Mouse (Mus musculus) testis, postnatal 10 days (tissue): ENCODE data around the gene Lamb2.
A peak's percentile ranks its signal among the peaks of the same experiment; 100 is the strongest.

Source experiments
- DNase-seq: peaks from one replicate; pipeline ENCODE4 v3.0.0; 2021; ENCODE audit warnings: low spot score

Gene Lamb2

DNA sequence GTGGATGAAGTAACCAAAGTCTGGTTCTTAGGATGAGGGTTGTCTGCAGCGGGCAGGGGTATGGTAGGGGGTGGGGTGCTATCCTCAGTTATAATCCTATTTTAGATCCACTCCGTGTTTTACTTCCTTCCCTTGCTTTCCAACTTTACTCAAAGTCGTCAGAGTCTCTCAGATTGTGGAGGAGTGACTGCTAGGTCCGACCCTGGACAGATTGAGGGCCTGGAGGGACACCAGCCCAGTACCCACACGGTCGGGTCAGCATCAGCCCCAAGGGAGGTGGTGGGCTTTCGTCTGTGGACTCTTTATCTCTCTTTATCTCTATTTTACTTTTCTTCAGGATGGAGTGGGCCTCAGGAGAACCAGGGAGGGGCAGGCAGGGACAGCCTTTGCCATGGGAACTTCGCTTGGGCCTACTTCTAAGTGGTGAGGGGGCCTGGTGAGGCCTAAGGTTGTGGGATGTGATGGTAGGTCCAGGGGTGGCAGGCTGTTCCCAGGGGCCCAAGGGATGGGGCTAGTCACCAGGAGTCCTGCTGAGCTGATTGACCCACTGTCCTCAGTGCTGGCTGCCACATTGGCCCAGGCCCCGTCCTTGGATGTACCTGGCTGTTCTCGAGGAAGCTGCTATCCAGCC is at the start of gene Lamb2:
TSS of gene Lamb2 (plus strand) at position 16 of the 631 bp plus-strand sequence.
- DNase-seq, result no peak

DNA sequence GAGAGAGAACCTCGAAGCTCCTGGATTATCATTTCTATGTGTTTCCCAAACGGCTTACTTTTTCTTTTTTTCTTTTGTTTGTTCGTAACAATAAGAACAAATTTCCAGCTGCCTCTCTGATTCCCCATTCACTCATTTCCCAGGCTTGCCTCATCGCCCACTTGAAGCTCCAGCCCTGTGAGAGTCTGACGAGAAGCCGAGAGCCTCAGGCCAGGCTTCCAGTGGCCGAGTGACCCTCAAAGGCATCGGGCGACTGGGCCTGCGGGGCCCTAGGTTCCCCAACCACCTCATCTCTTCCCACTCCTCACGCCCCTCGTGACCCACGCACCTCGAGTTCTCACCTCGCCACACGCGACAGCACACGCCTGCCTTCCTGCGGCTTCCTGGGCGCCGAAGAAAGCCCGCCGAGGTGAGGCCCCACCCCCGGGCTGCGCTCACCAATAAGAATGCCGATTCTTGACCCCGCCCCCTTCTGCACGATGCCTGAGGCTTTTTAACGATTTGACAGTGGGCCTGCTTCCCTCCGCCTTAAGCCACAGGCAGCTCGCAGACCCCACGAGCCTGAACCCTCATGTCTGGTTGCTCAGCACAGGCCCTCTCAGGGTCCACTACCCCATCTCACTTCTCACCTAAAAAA is 48.0 kb upstream of the Lamb2 start:
- peak; percentile 76 for DNase-seq

DNA sequence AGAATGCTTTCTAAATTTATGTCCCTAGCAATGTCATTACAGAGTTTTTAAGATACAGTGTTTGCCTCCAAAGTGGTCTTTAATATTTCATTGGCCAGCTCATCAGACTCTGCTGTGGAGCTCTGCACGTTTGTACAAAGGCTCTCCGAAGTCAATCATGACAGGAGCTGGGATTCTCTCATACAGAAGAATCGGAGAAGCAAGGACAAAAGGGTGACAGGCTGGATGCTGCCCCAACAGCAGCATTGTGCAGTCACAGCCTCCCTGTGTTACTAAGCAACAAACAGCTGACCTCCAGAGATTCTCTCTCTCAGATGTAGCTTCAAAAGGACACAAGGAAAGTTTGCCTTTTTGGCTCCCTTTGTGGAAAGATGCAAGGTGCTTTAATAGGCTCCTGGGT is 43.4 kb upstream of the Lamb2 start, which contains the start of gene BC048562:
TSS of gene BC048562 (plus strand) at position 301 of the 400 bp plus-strand sequence.
- no peak for DNase-seq

DNA sequence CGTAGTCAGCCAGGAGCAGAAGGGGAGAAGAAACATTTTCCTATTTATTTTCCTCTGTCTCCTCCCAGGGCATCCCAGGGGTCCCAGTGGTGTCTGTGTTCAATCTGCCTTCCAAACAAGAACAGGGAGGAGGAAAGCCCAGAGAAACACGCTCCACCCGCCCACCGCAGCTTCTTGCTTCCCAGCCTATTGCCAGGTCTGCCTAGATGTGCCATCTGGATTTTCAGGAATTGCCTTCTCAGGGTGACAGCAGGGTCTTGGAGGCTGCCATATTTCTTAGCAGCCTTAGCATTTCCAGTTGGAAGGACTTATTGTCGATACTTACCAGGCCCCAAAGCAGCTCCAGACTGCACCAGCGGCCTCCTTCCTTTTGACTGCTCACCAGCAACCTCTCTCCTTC is 40.4 kb upstream of the Lamb2 start:
- no peak for DNase-seq

DNA sequence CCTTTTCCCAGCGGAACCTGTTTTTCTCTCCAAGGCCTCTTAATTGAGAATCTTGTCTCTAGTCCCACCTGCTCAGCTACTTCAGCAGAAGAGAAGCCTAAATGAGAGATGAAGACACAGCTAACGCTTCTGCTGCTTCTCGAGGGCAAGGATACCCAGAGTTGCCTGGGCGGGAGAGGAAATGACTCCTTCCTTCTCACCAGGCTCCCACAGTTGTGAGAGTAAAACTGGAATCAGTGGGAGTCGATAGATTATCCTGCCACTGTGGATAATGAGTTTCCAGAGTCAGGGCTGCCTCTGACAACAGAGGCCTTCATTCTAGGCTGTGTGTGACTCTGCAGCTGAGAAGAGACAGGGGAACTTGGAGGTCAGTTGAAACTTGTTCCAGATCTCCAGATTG is 39.1 kb upstream of the Lamb2 start:
- no peak for DNase-seq

DNA sequence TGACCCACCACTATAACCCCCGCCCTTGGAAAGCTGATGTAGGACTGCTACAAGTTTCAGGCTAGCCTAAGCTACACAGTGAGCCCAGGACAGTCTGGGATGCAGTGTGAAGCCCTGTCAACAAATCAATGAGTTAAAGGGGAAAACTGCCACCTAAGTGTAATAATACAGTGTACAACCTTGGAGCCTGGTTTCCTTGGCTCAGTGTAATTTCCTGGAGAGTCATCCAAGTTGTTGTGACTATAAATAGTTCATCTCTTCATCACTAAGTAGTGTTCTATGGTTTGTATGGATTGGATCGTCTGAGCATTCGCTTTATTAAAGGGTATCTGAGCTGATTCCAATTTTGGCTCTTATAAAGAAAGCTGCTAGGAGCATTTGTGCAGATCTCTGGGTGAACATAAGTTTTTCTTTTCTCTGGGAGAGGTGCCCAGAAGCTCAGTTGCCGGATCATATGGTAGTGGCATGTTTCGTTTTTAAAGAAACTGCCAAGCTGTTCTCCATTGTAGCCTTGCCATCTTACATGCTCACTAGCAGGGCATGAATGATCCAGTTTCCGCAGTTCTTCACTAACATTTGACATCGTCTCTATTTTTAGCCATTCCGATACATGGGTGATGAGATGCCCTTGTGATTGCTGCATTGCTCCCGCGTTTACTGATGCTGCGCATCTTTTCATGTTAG is 38.2 kb upstream of the Lamb2 start:
- no peak for DNase-seq

DNA sequence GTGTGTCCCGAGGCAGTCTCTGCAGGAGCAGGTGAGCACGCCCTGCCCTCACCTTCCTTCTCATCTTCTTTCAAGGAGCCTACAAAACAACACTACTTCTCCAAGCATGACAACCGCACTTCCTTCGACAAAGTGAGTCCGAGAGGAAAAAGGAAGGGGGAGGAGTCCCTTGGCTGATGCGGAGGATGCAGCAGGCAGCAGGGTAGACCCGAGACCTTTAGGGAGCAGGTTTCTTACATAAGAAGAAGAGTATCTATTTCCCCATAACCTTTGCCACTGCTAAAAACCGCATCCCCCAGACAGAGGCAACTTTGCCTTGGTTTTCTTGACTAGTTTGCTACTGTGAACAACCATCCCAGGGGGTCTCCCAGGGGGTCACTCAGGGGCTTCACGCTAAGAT is 34.4 kb upstream of the Lamb2 start:
- no peak for DNase-seq

DNA sequence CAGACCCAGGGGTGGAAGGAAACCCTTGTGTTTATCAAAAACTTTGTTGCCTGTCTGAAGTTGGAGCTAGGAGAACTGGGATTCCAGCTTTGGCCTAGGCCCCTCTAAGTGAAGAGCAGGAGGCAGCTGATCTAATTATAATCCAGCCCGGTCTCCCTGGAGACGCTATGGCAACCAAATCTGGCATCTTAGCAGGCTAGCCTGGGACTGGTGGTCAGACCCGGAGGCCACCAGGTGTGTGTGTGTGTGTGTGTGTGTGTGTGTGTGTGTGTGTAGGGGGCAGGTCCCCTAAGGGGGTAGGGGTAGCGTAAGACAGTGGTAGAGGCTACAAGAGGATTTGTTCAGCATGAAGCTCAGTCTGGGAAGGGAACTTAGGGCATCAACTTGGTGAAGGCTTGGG is 29.7 kb upstream of the Lamb2 start:
- DNase-seq, result no peak

DNA sequence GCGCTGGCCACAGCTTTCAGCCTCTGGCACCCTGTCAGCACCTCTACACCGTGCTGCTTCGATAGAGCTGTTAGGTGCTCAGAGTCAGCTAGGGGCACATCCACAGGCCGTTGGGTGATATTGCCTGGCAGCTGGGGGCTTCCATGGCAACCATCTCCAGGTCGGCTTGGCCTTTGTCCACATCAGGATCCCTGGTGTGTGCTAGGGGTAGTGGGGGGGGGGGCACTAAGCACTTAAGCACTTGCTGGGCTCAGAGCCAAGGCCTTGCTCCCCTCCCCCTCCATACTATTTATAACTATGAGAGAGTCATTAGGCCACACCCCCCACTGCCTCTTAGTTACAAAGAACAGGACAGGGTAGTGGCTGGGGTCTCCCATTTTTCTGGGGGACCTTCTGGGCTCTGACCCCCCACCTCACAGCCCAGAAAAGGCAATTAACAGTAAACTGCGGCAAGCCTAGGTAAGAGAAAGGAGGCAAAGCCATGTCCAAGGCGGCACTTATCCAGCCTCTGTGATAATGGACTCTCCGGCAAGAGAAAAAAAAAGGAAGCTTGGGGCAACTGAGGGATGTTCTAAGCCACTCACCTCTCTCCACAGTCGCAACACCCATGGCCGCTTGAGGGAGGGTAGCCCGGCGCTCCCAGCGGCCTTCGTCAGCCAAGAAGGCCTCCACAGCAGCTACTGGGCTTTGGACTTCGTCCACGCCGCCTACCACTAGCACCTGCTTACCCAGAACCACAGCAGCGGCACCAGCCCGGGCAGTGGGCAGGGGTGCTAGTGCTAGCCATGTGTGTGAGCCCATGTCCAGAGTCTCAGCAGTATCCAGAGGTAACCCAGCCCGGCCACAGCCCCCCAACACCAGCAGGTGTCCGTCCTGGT is 29.0 kb upstream of the Lamb2 start:
- peak; percentile 62 for DNase-seq

DNA sequence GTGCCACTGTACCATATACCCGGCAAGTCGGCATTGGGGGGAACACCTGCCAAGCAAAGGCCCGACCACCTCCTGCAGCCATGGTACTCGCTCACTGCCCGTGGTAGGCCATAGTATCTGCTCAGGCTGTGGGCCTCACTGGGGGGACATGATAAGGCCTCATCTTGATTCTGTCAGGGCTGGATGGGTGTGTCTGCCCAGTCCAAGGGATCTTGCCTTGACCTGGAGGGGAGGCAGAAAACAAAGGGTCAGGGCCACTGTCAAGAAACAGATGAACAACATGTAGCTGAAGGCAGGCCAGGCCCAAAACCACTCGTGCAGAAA is 28.4 kb upstream of the Lamb2 start:
- DNase-seq, result no peak

DNA sequence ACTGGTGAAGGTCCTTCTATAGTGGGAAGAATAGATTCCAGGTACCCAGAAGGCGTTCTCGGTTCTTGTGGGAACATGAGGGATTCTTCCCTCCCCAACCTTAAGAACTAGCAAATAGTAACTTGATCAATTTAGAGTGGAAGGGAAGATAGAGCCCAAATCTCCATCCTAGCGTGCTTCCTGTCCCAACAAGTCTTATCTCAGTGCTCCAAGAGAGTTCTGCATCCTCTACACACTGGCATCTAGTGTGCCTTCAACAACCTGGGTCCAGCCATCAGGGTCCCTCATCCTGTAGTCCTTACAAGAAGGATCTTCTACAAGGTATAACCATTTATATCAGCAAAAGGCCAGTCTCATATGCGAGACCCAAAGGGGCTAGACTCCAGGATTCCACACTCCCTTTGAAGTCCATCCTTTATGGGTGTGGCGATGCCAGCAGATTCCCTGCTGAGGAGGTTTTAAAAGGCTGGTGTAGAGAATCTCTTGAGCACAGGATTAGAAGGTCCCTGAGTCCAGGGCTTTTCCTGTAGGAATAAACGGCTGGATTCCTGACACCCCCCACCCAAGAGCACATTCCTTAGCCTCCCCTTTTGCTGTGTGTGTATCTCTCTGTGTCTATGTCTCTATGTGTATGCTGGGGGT is 27.9 kb upstream of the Lamb2 start:
- DNase-seq, result no peak

DNA sequence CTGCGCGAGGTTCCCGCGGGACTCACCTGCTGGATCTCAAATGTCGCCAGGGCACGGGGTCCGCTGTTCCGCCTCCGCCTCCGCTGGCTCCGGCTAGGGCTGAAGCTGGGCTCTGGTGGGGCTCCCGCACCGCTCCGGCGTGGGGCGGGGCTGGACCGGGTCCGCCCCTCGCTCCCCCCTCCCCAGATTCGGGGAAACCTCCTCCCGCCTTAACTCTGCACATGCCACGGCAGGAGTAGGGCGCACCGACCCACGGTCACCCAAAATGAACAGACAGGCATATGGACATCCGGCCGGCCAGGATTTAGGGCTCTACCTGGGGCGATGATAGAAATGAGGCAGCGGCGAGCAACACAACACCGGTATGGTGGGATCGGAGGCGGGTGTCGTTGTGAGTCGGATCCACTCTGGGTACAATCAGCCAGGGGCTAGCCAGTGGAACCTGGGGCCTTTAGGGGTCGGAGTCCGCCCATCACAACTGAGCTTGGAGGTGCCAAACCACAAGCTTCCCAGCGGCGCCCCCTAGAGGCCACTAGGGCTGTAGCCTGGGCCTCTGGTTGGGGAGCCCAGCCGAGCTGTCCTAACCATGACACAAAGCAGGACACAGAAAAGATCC is 27.1 kb upstream of the Lamb2 start:
- DNase-seq, result peak; percentile 97

DNA sequence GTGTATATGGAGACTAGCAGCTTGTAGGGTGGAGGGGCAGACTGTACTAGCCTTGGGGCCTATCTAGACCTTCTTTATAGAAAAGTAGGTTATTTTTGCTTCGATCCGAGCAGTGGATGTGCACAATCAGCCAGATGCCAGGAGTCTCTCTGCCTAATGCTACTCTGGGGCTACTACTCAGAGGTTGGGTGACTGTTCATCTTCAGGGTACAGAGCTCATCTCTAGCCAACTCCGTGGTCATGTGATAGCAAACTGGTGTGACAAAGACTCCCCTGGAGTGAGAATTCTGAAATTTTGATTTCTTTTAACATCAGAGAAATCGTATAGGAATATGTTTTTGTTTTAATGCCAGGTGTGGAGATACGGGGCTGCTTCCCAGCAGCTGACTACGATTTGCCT is 26.6 kb upstream of the Lamb2 start:
- no peak for DNase-seq

DNA sequence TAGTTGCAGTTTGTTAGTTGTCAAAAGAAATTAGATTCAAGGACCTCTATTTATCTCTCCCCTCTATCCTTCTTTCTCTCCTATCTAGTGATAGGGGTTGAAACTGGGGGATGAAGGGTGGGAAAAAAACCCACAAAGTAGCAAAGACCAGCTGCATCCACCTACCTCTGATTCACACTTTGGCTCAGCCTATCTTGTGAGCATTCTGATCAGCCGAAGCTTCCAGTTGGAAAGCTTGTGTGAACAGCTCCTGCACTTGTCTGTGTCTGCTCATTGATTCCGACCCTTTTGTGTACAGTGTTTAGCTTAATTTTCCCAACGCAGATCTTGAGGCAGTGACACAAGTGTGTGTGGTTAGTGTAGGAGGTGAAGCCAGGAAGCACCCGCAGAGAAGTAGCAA is 26.1 kb upstream of the Lamb2 start:
- DNase-seq, result no peak

DNA sequence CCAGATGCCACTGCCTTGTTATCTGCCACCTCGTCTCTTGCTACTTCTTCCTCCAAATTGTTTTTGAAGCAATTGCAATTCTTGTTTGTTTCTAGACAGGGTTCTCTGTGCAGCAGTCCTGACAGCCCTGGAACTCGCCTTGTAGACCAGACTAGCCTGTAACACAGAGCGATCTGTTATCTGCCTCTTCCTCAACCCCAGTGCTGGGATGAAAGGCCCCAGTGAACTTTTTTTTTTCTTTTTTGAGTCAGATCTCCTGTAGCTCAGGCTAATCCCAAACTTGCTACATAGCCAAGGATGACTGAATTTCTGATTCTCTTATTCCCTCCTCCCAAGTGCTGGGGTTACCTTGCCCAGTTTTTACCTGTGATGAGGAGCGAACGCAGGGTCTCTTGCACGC is 25.1 kb upstream of the Lamb2 start:
- no peak for DNase-seq

DNA sequence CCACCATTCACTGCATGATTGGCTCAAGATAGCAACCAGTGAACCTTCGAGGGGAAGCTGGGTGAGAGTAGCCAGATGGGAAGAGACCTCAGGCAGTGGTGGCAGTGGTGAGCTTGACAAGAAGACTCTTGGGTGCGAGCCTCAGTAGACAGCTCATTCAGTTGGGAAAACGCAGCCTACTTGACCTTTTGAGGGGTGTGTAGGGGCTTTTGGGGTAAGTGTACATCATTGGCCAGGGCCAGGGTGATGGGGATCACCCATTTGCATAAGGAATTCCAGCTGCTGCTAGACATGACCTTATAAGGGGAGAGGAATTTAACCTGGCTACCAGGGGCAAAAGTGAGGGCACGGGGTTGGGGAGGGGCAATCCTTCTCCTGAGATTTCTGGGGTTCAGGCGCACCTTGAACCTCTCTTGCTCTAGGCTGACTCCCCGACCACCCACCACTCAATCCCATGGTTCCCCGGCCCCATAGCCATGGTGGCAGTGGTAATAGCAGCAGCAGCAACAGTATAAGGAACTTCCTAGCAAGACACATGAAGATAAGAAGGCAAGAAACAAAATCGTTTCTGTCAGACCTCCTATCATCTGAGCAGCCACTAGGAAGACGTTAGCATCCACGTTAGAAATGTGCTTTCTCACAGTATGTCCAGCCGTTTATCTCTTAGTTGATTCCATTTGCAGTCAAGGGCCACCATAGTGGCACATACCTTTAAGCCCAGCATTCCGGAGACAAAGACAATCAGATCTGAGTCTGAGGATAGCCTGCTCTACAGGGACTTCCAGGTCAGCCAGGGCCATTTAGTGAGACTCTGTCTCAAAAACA is 23.6 kb upstream of the Lamb2 start:
- no peak for DNase-seq

DNA sequence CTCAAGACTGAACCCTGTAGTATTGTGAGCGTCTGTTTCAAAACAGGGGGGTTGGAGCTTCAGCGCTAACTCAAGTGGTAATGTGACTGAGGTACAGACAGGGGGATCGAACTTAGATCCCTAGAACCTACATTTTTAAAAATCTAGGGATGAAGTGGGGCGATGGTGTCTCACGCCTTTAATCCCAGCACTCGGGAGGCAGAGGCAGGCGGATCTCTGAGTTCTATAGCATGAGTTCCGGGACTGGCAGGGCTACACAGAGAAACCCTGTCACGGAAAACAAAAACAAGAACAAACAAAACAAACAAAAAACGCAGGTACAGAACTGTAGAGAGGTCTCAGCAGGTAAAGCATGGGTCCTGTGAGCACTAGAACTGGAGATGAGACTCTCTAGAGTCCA is 22.6 kb upstream of the Lamb2 start:
- no peak for DNase-seq

DNA sequence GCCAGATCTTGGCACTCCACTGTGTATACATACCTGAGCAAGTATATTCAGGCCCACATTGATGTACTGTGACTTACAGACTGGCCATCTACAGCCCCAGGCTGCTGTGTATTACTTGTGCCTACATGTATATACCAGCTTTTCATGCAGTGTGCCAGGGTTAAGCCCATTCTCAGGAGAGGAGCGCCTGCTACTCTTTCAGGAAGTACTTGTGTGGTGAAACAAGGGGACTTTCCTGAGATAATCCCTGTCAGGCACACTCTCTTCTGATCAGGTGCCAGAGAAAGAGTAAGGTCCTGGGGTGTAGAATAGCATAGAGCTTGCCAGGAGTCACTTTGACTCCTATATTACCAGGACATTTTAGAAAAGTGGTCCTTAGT is 19.6 kb upstream of the Lamb2 start:
- DNase-seq, result no peak

DNA sequence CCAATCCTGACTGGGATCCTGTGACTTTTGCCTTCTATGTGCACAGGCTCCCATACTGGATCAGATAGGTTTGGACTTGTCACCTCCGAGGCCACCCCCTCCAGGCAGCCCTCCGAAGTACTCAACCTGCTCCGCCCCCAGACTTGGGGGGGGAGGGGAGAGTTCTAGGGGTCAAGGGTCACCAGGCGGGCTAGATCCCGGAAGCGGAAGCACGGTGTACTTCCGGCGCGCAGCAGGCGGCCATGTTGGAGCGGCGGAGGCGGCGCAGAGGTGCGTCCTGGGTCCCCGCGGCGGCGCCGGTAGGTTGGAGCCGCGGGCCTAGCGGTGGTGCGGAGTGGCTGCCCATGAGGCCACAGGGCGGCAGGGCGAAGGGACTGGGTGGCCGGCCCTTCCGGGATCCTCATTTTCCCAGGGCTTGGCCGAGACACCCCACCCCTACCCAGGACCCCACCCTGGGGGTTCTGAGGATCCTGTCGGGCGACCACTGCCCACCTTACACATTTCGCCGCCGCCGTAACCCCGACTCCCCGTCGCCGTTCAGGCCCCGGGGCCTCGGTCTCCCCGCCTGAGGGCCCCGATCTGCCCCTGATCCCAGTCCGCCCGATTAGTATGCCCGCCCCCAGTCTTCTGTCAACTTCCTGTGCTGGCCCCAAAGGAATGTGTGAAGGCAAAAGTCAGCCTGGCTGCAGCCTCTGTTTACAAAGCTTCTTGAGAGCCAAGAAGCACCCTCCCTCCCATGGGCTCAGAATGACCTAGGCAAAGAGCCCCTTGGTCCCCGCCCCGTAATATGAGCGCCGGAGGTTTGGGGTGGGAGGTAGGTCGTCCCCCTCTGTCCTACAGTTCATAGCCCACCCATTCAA is 19.0 kb upstream of the Lamb2 start, which contains the start of gene Ccdc71:
TSS of gene Ccdc71 (plus strand) at position 209 of the 860 bp plus-strand sequence.
- DNase-seq, result peak; percentile 91

DNA sequence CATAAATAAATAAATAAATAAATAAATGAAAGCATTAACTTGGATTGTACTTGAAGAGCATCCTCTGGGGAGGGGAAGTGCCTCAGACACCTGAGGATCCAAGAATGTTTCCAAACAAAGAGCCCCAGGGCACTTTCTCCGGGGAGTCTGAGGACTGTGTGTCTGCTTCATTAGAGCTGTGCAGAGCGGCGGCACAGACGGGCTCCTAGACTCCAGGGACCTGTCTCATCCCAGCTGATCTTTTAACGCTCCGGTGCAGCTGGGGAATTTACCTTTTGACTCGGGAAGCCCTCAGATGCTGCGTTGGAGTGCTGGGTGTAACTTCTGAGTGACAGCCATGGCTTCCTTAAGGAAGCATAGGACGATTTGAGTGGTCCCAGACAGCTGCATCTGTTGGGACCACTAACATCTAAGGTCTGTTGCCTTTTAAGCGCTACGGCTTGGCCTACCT is 18.3 kb upstream of the Lamb2 start, which contains the start of gene Klhdc8b:
TSS of gene Klhdc8b (minus strand) at position 401 of the 451 bp plus-strand sequence.
- no peak for DNase-seq
